ENCODE assay signal across 11 mouse cellular contexts in the genomic region with DNA sequence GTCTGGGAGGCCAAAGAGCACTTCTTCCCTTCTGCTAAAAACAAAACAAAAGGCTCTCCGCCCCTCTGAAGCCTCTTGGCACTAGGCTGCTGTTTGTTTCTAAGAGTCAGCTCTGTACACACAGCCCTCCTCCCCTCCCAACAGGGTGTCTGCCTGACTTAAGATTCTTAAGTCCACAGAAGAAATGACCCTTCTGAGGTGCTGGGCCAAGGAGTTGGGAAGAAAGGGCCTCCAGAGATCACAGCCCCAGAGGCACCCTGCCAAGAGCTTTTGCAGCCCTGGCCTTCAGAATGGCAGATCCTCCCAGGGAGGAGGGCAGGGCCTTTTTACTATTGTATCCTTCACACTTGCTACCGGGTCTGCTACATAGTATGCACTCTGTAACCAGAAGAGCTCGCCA. TPM values are rescaled to one million over a fixed set of nuclear protein-coding genes. Genes with fewer than 3 reads are reported as not detected.
DNase-seq lines count a peak whose midpoint lies in the region; ATAC-seq and TF ChIP-seq lines count a peak whose summit lies in the region.
"Had no signal": no experiment of that assay in that cellular context is flagged by ENCODE, and none has a peak within 500 bp of the region (broad histone marks: within the 10 kb centered on the region; RNA-seq: fewer than 3 reads in every experiment).

No protein-coding gene starts in this region.

- no peaks in the 10 kb centered on the region for H3K9me3 ChIP-seq in liver, embryonic 11.5 days (ENCODE audit: control insufficient read depth, low read length)
- H3K9me3 ChIP-seq in embryonic facial prominence, embryonic 12.5 days: no peaks in the 10 kb centered on the region
- no peaks in the 10 kb centered on the region for H3K9me3 ChIP-seq in hindbrain, embryonic 13.5 days
- H3K9me3 ChIP-seq: forebrain, embryonic 12.5 days; liver, embryonic 13.5 days; neural tube, embryonic 12.5 days had no signal

- peak; percentile 16 for DNase-seq in liver, adult 2 months (ENCODE audit: extremely low read depth, low read depth, low spot score)
- no peak for DNase-seq in liver, embryonic 11.5 days (ENCODE audit: low spot score)
- DNase-seq in kidney, postnatal 10 days: peak; percentile 80
- DNase-seq in skeletal muscle tissue, adult 2 months (ENCODE audit: low read depth, low spot score): peak; percentile 68
- no peak for DNase-seq in right cerebral cortex, postnatal 36 days (ENCODE audit: low spot score in 2 of 2)
- DNase-seq: cerebellum, adult 9-10 months; liver, embryonic 13.5 days had no signal

- no peak for TF ChIP-seq POLR2A in liver, adult 2 months (IDR thresholded peaks at IDR 0.05; ENCODE audit: extremely low read depth, insufficient read depth, low read length)

- no peak overlapping the region for H3K27ac ChIP-seq in liver, adult 2 months (replicated peaks; ENCODE audit: insufficient read depth, low read depth, low read length)
- H3K27ac ChIP-seq in liver, embryonic 11.5 days (ENCODE audit: low read depth, low read length): no peak overlapping the region
- H3K27ac ChIP-seq in embryonic facial prominence, embryonic 12.5 days: 0 out of 2 replicates have a peak overlapping the region, but pooled peaks have one; percentile 41
- H3K27ac ChIP-seq in hindbrain, embryonic 13.5 days: no peak overlapping the region
- H3K27ac ChIP-seq: forebrain, embryonic 12.5 days; liver, embryonic 13.5 days; neural tube, embryonic 12.5 days had no signal

- H3K9ac ChIP-seq in liver, adult 2 months (ENCODE audit: low read depth, low read length): no peak overlapping the region
- H3K9ac ChIP-seq in liver, embryonic 11.5 days (ENCODE audit: low read depth, low read length): no peak overlapping the region
- no peak overlapping the region for H3K9ac ChIP-seq in embryonic facial prominence, embryonic 12.5 days
- no peak overlapping the region for H3K9ac ChIP-seq in hindbrain, embryonic 13.5 days
- H3K9ac ChIP-seq: forebrain, embryonic 12.5 days; liver, embryonic 13.5 days; neural tube, embryonic 12.5 days had no signal

- H3K4me2 ChIP-seq in liver, embryonic 11.5 days: no peak overlapping the region
- H3K4me2 ChIP-seq in embryonic facial prominence, embryonic 12.5 days (replicated peaks): no peak overlapping the region
- no peak overlapping the region for H3K4me2 ChIP-seq in hindbrain, embryonic 13.5 days
- H3K4me2 ChIP-seq: forebrain, embryonic 12.5 days; liver, embryonic 13.5 days; neural tube, embryonic 12.5 days had no signal

- ATAC-seq in liver, embryonic 11.5 days (replicated peaks; ENCODE audit: low FRiP score): no peak
- ATAC-seq in embryonic facial prominence, embryonic 12.5 days (ENCODE audit: insufficient number of reproducible peaks, insufficient read depth, low FRiP score, low TSS enrichment): no peak
- ATAC-seq in hindbrain, embryonic 13.5 days (ENCODE audit: low FRiP score): no peak

- H3K4me3 ChIP-seq in liver, adult 2 months (ENCODE audit: insufficient read depth, low read depth, low read length): no peak overlapping the region
- no peak overlapping the region for H3K4me3 ChIP-seq in liver, embryonic 11.5 days (ENCODE audit: low read depth, low read length)
- no peak overlapping the region for H3K4me3 ChIP-seq in embryonic facial prominence, embryonic 12.5 days
- no peak overlapping the region for H3K4me3 ChIP-seq in hindbrain, embryonic 13.5 days
- H3K4me3 ChIP-seq: forebrain, embryonic 12.5 days; liver, embryonic 13.5 days; neural tube, embryonic 12.5 days had no signal

- no peaks in the 10 kb centered on the region for H3K27me3 ChIP-seq in liver, adult 2 months (ENCODE audit: control insufficient read depth, insufficient read depth, low read length)
- 0 out of 2 replicates have a peak, but pooled peaks cover 3% of the 10 kb centered on the region for H3K27me3 ChIP-seq in liver, embryonic 11.5 days (replicated peaks; ENCODE audit: control insufficient read depth, insufficient read depth, low read length)
- H3K27me3 ChIP-seq in embryonic facial prominence, embryonic 12.5 days: no peaks in the 10 kb centered on the region
- H3K27me3 ChIP-seq in hindbrain, embryonic 13.5 days: no peaks in the 10 kb centered on the region
- H3K27me3 ChIP-seq: liver, embryonic 13.5 days; neural tube, embryonic 12.5 days had no signal

- no peak for TF ChIP-seq CTCF in liver, adult 2 months (IDR thresholded peaks at IDR 0.05; ENCODE audit: low read depth, low read length)

- 0 out of 2 replicates have a peak, but pooled peaks cover 2% of the 10 kb centered on the region for H3K4me1 ChIP-seq in liver, adult 2 months (ENCODE audit: control insufficient read depth, insufficient read depth, low read length)
- 0 out of 2 replicates have a peak, but pooled peaks cover 7% of the 10 kb centered on the region for H3K4me1 ChIP-seq in liver, embryonic 11.5 days (replicated peaks; ENCODE audit: control insufficient read depth, insufficient read depth, low read length)
- peaks cover 64% of the 10 kb centered on the region for H3K4me1 ChIP-seq in embryonic facial prominence, embryonic 12.5 days
- H3K4me1 ChIP-seq in hindbrain, embryonic 13.5 days (replicated peaks): peaks cover 33% of the 10 kb centered on the region

- no peaks in the 10 kb centered on the region for H3K79me2 ChIP-seq in liver, adult 2 months (ENCODE audit: control insufficient read depth, insufficient read depth, low read length)

- no peaks in the 10 kb centered on the region for H3K36me3 ChIP-seq in liver, adult 2 months (ENCODE audit: control insufficient read depth, insufficient read depth, low read length)
- no peaks in the 10 kb centered on the region for H3K36me3 ChIP-seq in liver, embryonic 11.5 days (ENCODE audit: control insufficient read depth, insufficient read depth, low read length)
- no peaks in the 10 kb centered on the region for H3K36me3 ChIP-seq in embryonic facial prominence, embryonic 12.5 days
- no peaks in the 10 kb centered on the region for H3K36me3 ChIP-seq in hindbrain, embryonic 13.5 days
- H3K36me3 ChIP-seq: forebrain, embryonic 12.5 days; liver, embryonic 13.5 days; neural tube, embryonic 12.5 days had no signal

- WGBS in liver, adult 2 months: 69% methylated on average over 3 of the region's 3 CpGs
- WGBS in liver, embryonic 11.5 days: 59% methylated on average over 3 of the region's 3 CpGs
- WGBS in embryonic facial prominence, embryonic 12.5 days: 47% methylated on average over 3 of the region's 3 CpGs
- 37% methylated on average over 3 of the region's 3 CpGs for WGBS in hindbrain, embryonic 13.5 days

RNA-seq across cellular contexts. Expression of gene Vps8, which starts 33.6 kb away (rescaled TPM):
- total RNA-seq in liver, adult 2 months (2014; rRNA removed): 6.4 and 6.8 TPM in 2 replicates
- polyA plus RNA-seq in liver, adult 2 months (2012; rRNA removed): 5.2 and 5.4 TPM in 2 replicates
- 13.0 and 15.9 TPM in 2 replicates for polyA plus RNA-seq in liver, embryonic 11.5 days (2014; fragmentation: Nextera tagmentation; extraction: Ambion mirVana)
- 16.7 and 19.7 TPM in 2 replicates for polyA plus RNA-seq in embryonic facial prominence, embryonic 12.5 days (2016; fragmentation: Nextera tagmentation; extraction: Ambion mirVana)
- 26.8 and 32.3 TPM in 2 replicates for polyA plus RNA-seq in hindbrain, embryonic 13.5 days (2015; fragmentation: Nextera tagmentation; extraction: Ambion mirVana)

Comparison
In these comparisons a context has a peak if more than half of its experiments do, and no peak if none do; other contexts are left out.
1. DNase-seq: peak in liver, adult 2 months (single experiment), kidney, postnatal 10 days (single experiment) and skeletal muscle tissue, adult 2 months (single experiment); none in liver, embryonic 11.5 days (single experiment) and right cerebral cortex, postnatal 36 days (0 of 2).